Mouse (Mus musculus): ENCODE data around the gene Hyal1. TPM values are rescaled to one million over a fixed set of nuclear protein-coding genes. Genes with fewer than 3 reads are reported as not detected.

Hyal1 gene
- polyA plus RNA-seq, 1 experiment from 2014 or later: 10.1 TPM

GRCm38 (mm10) chr9:107599842-107600241, 23.1 kb downstream of the Hyal1 start:
- Histone ChIP-seq H3K4me1 (replicated peaks; ENCODE audit: control insufficient read depth, insufficient read depth, low read length) (peaks cover 7% of the 10 kb centered on the region), H3K4me3 (ENCODE audit: low read length) (no peak overlapping the region), H3K4me2 (ENCODE audit: low read depth, low read length) (no peak overlapping the region), H3K9ac (ENCODE audit: low read length) (no peak overlapping the region), H3K27ac (ENCODE audit: low read length) (no peak overlapping the region), H3K9me3 (ENCODE audit: control insufficient read depth, low read length) (no peaks in the 10 kb centered on the region), H3K36me3 (ENCODE audit: control insufficient read depth, insufficient read depth, low read length) (no peaks in the 10 kb centered on the region), H3K27me3 (ENCODE audit: control insufficient read depth, insufficient read depth, low read depth, low read length) (no peaks in the 10 kb centered on the region)
- ATAC-seq (ENCODE audit: low read depth): no peak
- WGBS: 60% methylated on average over 14 of the region's 14 CpGs

- H3K9me3 ChIP-seq (ENCODE audit: control insufficient read depth, low read length): no peaks in the 10 kb centered on the region
- H3K4me3 ChIP-seq (ENCODE audit: low read length): no peak overlapping the region
- WGBS: 77% methylated on average over 12 of the region's 12 CpGs
- H3K4me2 ChIP-seq (ENCODE audit: low read depth, low read length): no peak overlapping the region
- H3K4me1 ChIP-seq (replicated peaks; ENCODE audit: control insufficient read depth, insufficient read depth, low read length): peaks cover 8% of the 10 kb centered on the region
- no peak overlapping the region for H3K27ac ChIP-seq (ENCODE audit: low read length)
- ATAC-seq (ENCODE audit: low read depth): no peak
- no peak overlapping the region for H3K9ac ChIP-seq (ENCODE audit: low read length)
- no peaks in the 10 kb centered on the region for H3K27me3 ChIP-seq (ENCODE audit: control insufficient read depth, insufficient read depth, low read depth, low read length)
- no peaks in the 10 kb centered on the region for H3K36me3 ChIP-seq (ENCODE audit: control insufficient read depth, insufficient read depth, low read length)
Observed at GRCm38 (mm10) chr9:107600745-107601144, 24.0 kb downstream of the Hyal1 start.

- Histone ChIP-seq H3K4me2 (ENCODE audit: low read depth, low read length) (no peak overlapping the region), H3K36me3 (ENCODE audit: control insufficient read depth, insufficient read depth, low read length) (no peaks in the 10 kb centered on the region), H3K4me1 (replicated peaks; ENCODE audit: control insufficient read depth, insufficient read depth, low read length) (peaks cover 8% of the 10 kb centered on the region), H3K27ac (ENCODE audit: low read length) (no peak overlapping the region), H3K4me3 (ENCODE audit: low read length) (no peak overlapping the region), H3K9ac (ENCODE audit: low read length) (no peak overlapping the region), H3K9me3 (ENCODE audit: control insufficient read depth, low read length) (no peaks in the 10 kb centered on the region), H3K27me3 (ENCODE audit: control insufficient read depth, insufficient read depth, low read depth, low read length) (no peaks in the 10 kb centered on the region)
- 77% methylated on average over 11 of the region's 11 CpGs for WGBS
- ATAC-seq (ENCODE audit: low read depth): no peak
Observed at GRCm38 (mm10) chr9:107601275-107601674, 24.5 kb downstream of the Hyal1 start.

- H3K9me3 ChIP-seq (ENCODE audit: control insufficient read depth, low read length): no peaks in the 10 kb centered on the region
- H3K27ac ChIP-seq (ENCODE audit: low read length): no peak overlapping the region
- peak overlapping the region; percentile 46 for H3K9ac ChIP-seq (ENCODE audit: low read length)
- no peaks in the 10 kb centered on the region for H3K27me3 ChIP-seq (ENCODE audit: control insufficient read depth, insufficient read depth, low read depth, low read length)
- H3K36me3 ChIP-seq (ENCODE audit: control insufficient read depth, insufficient read depth, low read length): no peaks in the 10 kb centered on the region
- ATAC-seq (ENCODE audit: low read depth): peak; percentile 71
- no peak overlapping the region for H3K4me2 ChIP-seq (ENCODE audit: low read depth, low read length)
- H3K4me1 ChIP-seq (replicated peaks; ENCODE audit: control insufficient read depth, insufficient read depth, low read length): peaks cover 17% of the 10 kb centered on the region
- WGBS: 8% methylated on average over 10 of the region's 10 CpGs
- no peak overlapping the region for H3K4me3 ChIP-seq (ENCODE audit: low read length)
Observed at GRCm38 (mm10) chr9:107602068-107602648, 25.4 kb downstream of the Hyal1 start.

GRCm38 (mm10) chr9:107603251-107603650, 26.5 kb downstream of the Hyal1 start:
- no peaks in the 10 kb centered on the region for H3K36me3 ChIP-seq (ENCODE audit: control insufficient read depth, insufficient read depth, low read length)
- WGBS: 75% methylated on average over 6 of the region's 6 CpGs
- peaks cover 24% of the 10 kb centered on the region for H3K4me1 ChIP-seq (replicated peaks; ENCODE audit: control insufficient read depth, insufficient read depth, low read length)
- no peaks in the 10 kb centered on the region for H3K27me3 ChIP-seq (ENCODE audit: control insufficient read depth, insufficient read depth, low read depth, low read length)
- ATAC-seq (ENCODE audit: low read depth): no peak
- no peak overlapping the region for H3K4me2 ChIP-seq (ENCODE audit: low read depth, low read length)
- H3K9ac ChIP-seq (ENCODE audit: low read length): no peak overlapping the region
- no peaks in the 10 kb centered on the region for H3K9me3 ChIP-seq (ENCODE audit: control insufficient read depth, low read length)
- H3K4me3 ChIP-seq (ENCODE audit: low read length): no peak overlapping the region
- no peak overlapping the region for H3K27ac ChIP-seq (ENCODE audit: low read length)

GRCm38 (mm10) chr9:107605041-107605661, 28.4 kb downstream of the Hyal1 start:
- peak overlapping the region; percentile 60 for H3K9ac ChIP-seq (ENCODE audit: low read length)
- H3K4me3 ChIP-seq (ENCODE audit: low read length): peak overlapping the region; percentile 29
- peak; percentile 42 for ATAC-seq (ENCODE audit: low read depth)
- H3K4me2 ChIP-seq (ENCODE audit: low read depth, low read length): peak overlapping the region; percentile 44
- no peaks in the 10 kb centered on the region for H3K9me3 ChIP-seq (ENCODE audit: control insufficient read depth, low read length)
- 33% methylated on average over 18 of the region's 23 CpGs for WGBS
- no peaks in the 10 kb centered on the region for H3K27me3 ChIP-seq (ENCODE audit: control insufficient read depth, insufficient read depth, low read depth, low read length)
- no peaks in the 10 kb centered on the region for H3K36me3 ChIP-seq (ENCODE audit: control insufficient read depth, insufficient read depth, low read length)
- H3K4me1 ChIP-seq (replicated peaks; ENCODE audit: control insufficient read depth, insufficient read depth, low read length): peaks cover 35% of the 10 kb centered on the region
- H3K27ac ChIP-seq (ENCODE audit: low read length): peak overlapping the region; percentile 81

- peak overlapping the region; percentile 12; the same call in 1 of the 2 replicates for H3K4me2 ChIP-seq (ENCODE audit: low read depth, low read length)
- peak overlapping the region; percentile 26 for H3K4me3 ChIP-seq (ENCODE audit: low read length)
- H3K27ac ChIP-seq (ENCODE audit: low read length): peak overlapping the region; percentile 36
- WGBS: 9% methylated on average over 9 of the region's 9 CpGs
- H3K36me3 ChIP-seq (ENCODE audit: control insufficient read depth, insufficient read depth, low read length): no peaks in the 10 kb centered on the region
- peak overlapping the region; percentile 16 for H3K9ac ChIP-seq (ENCODE audit: low read length)
- peaks cover 41% of the 10 kb centered on the region for H3K4me1 ChIP-seq (replicated peaks; ENCODE audit: control insufficient read depth, insufficient read depth, low read length)
- ATAC-seq (ENCODE audit: low read depth): no peak
- no peaks in the 10 kb centered on the region for H3K27me3 ChIP-seq (ENCODE audit: control insufficient read depth, insufficient read depth, low read depth, low read length)
- no peaks in the 10 kb centered on the region for H3K9me3 ChIP-seq (ENCODE audit: control insufficient read depth, low read length)
Observed at GRCm38 (mm10) chr9:107606591-107606990, 29.9 kb downstream of the Hyal1 start.

- peaks cover 45% of the 10 kb centered on the region for H3K4me1 ChIP-seq (replicated peaks; ENCODE audit: control insufficient read depth, insufficient read depth, low read length)
- H3K9ac ChIP-seq (ENCODE audit: low read length): peak overlapping the region; percentile 16
Observed at GRCm38 (mm10) chr9:107607036-107607435, 30.3 kb downstream of the Hyal1 start.

GRCm38 (mm10) chr9:107607653-107608245, 31.0 kb downstream of the Hyal1 start:
- Histone ChIP-seq H3K4me3 (ENCODE audit: low read length) (no peak overlapping the region), H3K27ac (ENCODE audit: low read length) (peak overlapping the region; percentile 36)

More at GRCm38 (mm10) chr9:107607036-107607435, 30.3 kb downstream of the Hyal1 start:
- Histone ChIP-seq H3K4me3 (ENCODE audit: low read length) (peak overlapping the region; percentile 26), H3K27ac (ENCODE audit: low read length) (peak overlapping the region; percentile 36), H3K9me3 (ENCODE audit: control insufficient read depth, low read length) (no peaks in the 10 kb centered on the region), H3K4me2 (ENCODE audit: low read depth, low read length) (peak overlapping the region; percentile 12; the same call in 1 of the 2 replicates), H3K27me3 (ENCODE audit: control insufficient read depth, insufficient read depth, low read depth, low read length) (no peaks in the 10 kb centered on the region), H3K36me3 (ENCODE audit: control insufficient read depth, insufficient read depth, low read length) (no peaks in the 10 kb centered on the region)
- ATAC-seq (ENCODE audit: low read depth): no peak
- WGBS: 58% methylated on average over 2 of the region's 2 CpGs

More at GRCm38 (mm10) chr9:107607653-107608245, 31.0 kb downstream of the Hyal1 start:
- no peaks in the 10 kb centered on the region for H3K27me3 ChIP-seq (ENCODE audit: control insufficient read depth, insufficient read depth, low read depth, low read length)
- H3K4me1 ChIP-seq (replicated peaks; ENCODE audit: control insufficient read depth, insufficient read depth, low read length): peaks cover 49% of the 10 kb centered on the region
- no peaks in the 10 kb centered on the region for H3K9me3 ChIP-seq (ENCODE audit: control insufficient read depth, low read length)
- WGBS: 26% methylated on average over 9 of the region's 9 CpGs
- no peak overlapping the region for H3K9ac ChIP-seq (ENCODE audit: low read length)
- H3K36me3 ChIP-seq (ENCODE audit: control insufficient read depth, insufficient read depth, low read length): no peaks in the 10 kb centered on the region
- ATAC-seq (ENCODE audit: low read depth): no peak
- H3K4me2 ChIP-seq (ENCODE audit: low read depth, low read length): no peak overlapping the region

Data from lung, embryonic 16.5 days (tissue).